Mouse (Mus musculus): ENCODE results near the gene Fbn1. TPM values are rescaled to one million over a fixed set of nuclear protein-coding genes. Genes with fewer than 3 reads are reported as not detected.

Gene Fbn1
- total and polyA plus RNA-seq, 3 experiments: 0.04 to 0.17 (median 0.09) TPM

DNA sequence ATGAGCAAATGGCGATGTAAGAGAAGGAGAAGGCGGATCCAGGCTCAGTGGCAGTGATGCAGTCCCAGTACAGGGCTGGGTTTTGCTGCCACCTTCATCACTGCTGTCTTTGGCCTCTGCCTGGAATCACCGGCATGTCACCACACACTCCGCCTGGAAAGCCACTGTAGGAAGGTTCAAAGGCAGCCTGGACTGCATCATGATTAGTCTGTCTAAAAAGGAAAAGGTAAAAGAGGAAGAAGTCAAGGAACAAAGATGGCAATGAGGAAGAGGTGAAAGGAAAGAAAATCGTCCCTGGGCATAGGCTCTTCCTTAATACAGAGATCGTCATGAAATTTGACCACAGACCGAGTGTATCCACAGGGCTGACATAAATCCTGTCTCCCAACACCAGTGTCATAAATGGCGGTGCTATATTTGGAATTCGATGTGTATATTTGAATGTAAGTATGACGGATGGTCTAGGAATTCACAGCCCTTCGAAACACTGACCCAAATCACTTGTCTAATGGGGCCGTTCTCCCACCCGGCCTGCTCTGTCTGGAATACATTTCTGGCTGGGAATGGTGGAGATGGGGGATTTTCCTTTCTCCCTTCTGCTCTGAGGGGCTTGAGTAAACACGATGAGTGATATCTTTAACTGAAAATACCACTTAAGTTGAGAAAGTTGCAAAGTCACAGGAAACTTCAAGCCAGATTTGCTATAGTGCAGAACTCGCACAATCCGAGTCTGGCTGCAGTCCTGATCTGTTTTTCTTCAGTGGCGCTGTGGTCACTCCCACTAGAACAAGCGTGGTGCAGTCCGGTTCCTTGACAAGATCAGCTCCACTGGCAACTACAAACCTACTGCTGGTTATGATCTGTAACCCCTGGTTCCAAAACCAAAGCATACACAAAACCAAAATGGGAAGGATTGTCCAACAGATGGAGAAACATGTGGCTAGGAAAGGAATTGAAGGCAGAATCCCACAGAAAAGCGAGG lies 12.7 kb downstream of the Fbn1 start:
- no peak for TF ChIP-seq MAX (IDR thresholded peaks at IDR 0.05; ENCODE audit: low read length)
- TF ChIP-seq RAD21 (IDR thresholded peaks at IDR 0.05; ENCODE audit: low read depth, low read length): no peak
- no peak for TF ChIP-seq ZNF384 (IDR thresholded peaks at IDR 0.05; ENCODE audit: low read depth, low read length)
- no peak for TF ChIP-seq PAX5 (IDR thresholded peaks at IDR 0.05; ENCODE audit: low read length)
- no peak for TF ChIP-seq HCFC1 (IDR thresholded peaks at IDR 0.05; ENCODE audit: low read depth, low read length)
- TF ChIP-seq EP300 (IDR thresholded peaks at IDR 0.05; ENCODE audit: low read length): no peak
- no peak for TF ChIP-seq E2F4 (IDR thresholded peaks at IDR 0.05; ENCODE audit: insufficient replicate concordance, low read depth, low read length)
- no peak for TF ChIP-seq ZMIZ1 (IDR thresholded peaks at IDR 0.05; ENCODE audit: low read depth, low read length)
- no peak for TF ChIP-seq USF1 (IDR thresholded peaks at IDR 0.05; ENCODE audit: low read depth, low read length)
- TF ChIP-seq MYC (IDR thresholded peaks at IDR 0.05; ENCODE audit: low read depth, low read length): no peak
- no peak for TF ChIP-seq JUN (IDR thresholded peaks at IDR 0.05; ENCODE audit: insufficient read depth, low read depth, low read length)
- TF ChIP-seq MXI1 (IDR thresholded peaks at IDR 0.05; ENCODE audit: low read depth, low read length): no peak
- no peak for TF ChIP-seq NELFE (IDR thresholded peaks at IDR 0.05; ENCODE audit: low read depth, low read length)
- TF ChIP-seq BHLHE40 (IDR thresholded peaks at IDR 0.05; ENCODE audit: low read depth, low read length): no peak
- no peak for TF ChIP-seq TBP (conservative IDR thresholded peaks at IDR 0.05; ENCODE audit: low read depth, low read length)
- no peak for TF ChIP-seq CHD2 (IDR thresholded peaks at IDR 0.05; ENCODE audit: low read length)
- no peak for TF ChIP-seq USF2 (conservative IDR thresholded peaks at IDR 0.05; ENCODE audit: low read depth, low read length)
- no peaks in the 10 kb centered on the region for H3K36me3 ChIP-seq (replicated peaks in 1 of 2; ENCODE audit: control insufficient read depth in 1 of 2, insufficient read depth in 1 of 2, low read length in 1 of 2)
- in situ Hi-C loops (cut with MboI; ENCODE audit: low pct_ligation_motif_present, low pct_unique_long_range_greater_than_20kb, low sequenced_read_pairs): no loop called here

DNA sequence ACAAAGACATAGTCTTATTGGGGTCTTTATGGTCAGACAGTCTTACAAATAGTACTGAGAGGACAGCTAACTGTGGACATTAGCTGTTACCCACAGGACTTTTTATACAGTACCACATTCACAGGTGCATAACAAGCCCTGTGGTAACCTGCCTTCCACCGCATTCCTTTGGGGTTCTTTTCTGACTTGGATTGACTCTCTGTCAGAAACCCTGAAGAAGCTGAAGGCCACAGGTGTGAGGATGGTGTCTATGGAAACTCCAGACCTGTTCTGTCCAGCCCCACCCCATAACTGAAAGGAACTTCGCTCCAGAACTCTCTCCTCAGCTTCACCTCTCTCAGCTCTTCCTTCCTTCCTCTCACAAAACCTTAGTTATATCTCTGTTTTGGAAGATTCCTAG lies 13.5 kb downstream of the Fbn1 start:
- no peaks in the 10 kb centered on the region for H3K79me2 ChIP-seq (replicated peaks; ENCODE audit: control insufficient read depth, extremely low read depth, insufficient read depth, poor library complexity, severe bottlenecking)
- no peak for DNase-seq (ENCODE audit: extremely low read depth)
- no peaks in the 10 kb centered on the region for H3K36me3 ChIP-seq (replicated peaks in 1 of 2; ENCODE audit: control insufficient read depth in 1 of 2, insufficient read depth in 1 of 2, low read length in 1 of 2)
- peaks cover 3% of the 10 kb centered on the region in 2 experiments; a peak in 1 of 4 replicates for H3K4me1 ChIP-seq (ENCODE audit: control insufficient read depth in 1 of 2, insufficient read depth in 2 of 2)
- no peak overlapping the region for H3K27ac ChIP-seq (ENCODE audit: insufficient read depth, low read depth)
- in situ Hi-C loops (cut with MboI; ENCODE audit: low pct_ligation_motif_present, low pct_unique_long_range_greater_than_20kb, low sequenced_read_pairs) (no loop called here), dilution Hi-C loops (cut with MboI; ENCODE audit: extremely low pct_ligation_motif_present, extremely low pct_unique_long_range_greater_than_20kb, low sequenced_read_pairs) (no loop called here)
- H3K27me3 ChIP-seq (replicated peaks): no peaks in the 10 kb centered on the region
- no peak for TF ChIP-seq E2F4 (IDR thresholded peaks at IDR 0.05; ENCODE audit: insufficient replicate concordance, low read depth, low read length)
- H3K4me3 ChIP-seq (replicated peaks in 1 of 3; ENCODE audit: low read depth in 2 of 3, low read length in 2 of 3, poor library complexity in 1 of 3): no peak overlapping the region
- H3K4me2 ChIP-seq (ENCODE audit: insufficient read depth, low read depth, poor library complexity, severe bottlenecking): no peak overlapping the region
- no peak overlapping the region for H3K9ac ChIP-seq (ENCODE audit: insufficient read depth, low read depth)
- H3K9me3 ChIP-seq (replicated peaks; ENCODE audit: low read length): no peaks in the 10 kb centered on the region

More for the DNA sequence above, 12.7 kb downstream of the Fbn1 start:
- H3K27me3 ChIP-seq (replicated peaks): no peaks in the 10 kb centered on the region
- no peaks in the 10 kb centered on the region for H3K79me2 ChIP-seq (replicated peaks; ENCODE audit: control insufficient read depth, extremely low read depth, insufficient read depth, poor library complexity, severe bottlenecking)
- DNase-seq (ENCODE audit: extremely low read depth): no peak
- no peak overlapping the region for H3K27ac ChIP-seq (ENCODE audit: insufficient read depth, low read depth)
- H3K4me3 ChIP-seq (replicated peaks in 1 of 3; ENCODE audit: low read depth in 2 of 3, low read length in 2 of 3, poor library complexity in 1 of 3): no peak overlapping the region
- no peak overlapping the region for H3K4me2 ChIP-seq (ENCODE audit: insufficient read depth, low read depth, poor library complexity, severe bottlenecking)
- no peak overlapping the region for H3K9ac ChIP-seq (ENCODE audit: insufficient read depth, low read depth)
- peaks cover 3% of the 10 kb centered on the region in 2 experiments; a peak in 1 of 4 replicates for H3K4me1 ChIP-seq (ENCODE audit: control insufficient read depth in 1 of 2, insufficient read depth in 2 of 2)
- dilution Hi-C loops (cut with MboI; ENCODE audit: extremely low pct_ligation_motif_present, extremely low pct_unique_long_range_greater_than_20kb, low sequenced_read_pairs): no loop called here
- no peaks in the 10 kb centered on the region for H3K9me3 ChIP-seq (replicated peaks; ENCODE audit: low read length)
